Mouse (Mus musculus) CD4-positive helper T cell, adult 2 months (primary cell): ENCODE measurements around the gene Myb.
"Not testable (repeated sequence)": the region's sequence is repeated elsewhere in the genome, so short reads cannot be mapped to it uniquely, and the experiment has no call there.

Source experiments
- DNase-seq: peaks from one replicate; pipeline ENCODE4 v3.0.0-alpha.2; 2012; ENCODE audit warnings: low read depth, missing footprints, low spot score

Gene Myb

DNA sequence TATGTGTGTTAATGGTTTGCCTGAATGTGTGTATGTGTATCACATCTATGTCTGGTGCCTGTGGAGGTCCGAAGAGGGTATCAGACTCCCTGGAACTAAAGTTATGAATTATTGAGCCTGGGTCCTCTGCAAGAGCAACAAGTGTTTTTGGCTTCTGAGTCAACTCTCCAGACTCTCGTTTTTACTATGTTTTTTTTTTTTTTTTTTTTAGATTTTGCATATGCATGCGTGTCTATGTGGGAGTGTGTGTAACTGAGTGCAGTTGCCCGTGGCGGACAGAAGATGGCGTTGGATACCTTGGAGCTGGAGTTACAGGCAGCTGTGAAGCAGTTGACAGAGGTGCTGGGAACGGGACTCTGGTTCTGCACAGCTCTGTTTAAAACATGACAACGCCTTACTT lies 7.7 kb upstream of the Myb start:
- no peak for DNase-seq

- no peak for DNase-seq
These were observed 7.1 kb upstream of the Myb start for GRCm38 (mm10) chr10:21167842-21168241.

DNA sequence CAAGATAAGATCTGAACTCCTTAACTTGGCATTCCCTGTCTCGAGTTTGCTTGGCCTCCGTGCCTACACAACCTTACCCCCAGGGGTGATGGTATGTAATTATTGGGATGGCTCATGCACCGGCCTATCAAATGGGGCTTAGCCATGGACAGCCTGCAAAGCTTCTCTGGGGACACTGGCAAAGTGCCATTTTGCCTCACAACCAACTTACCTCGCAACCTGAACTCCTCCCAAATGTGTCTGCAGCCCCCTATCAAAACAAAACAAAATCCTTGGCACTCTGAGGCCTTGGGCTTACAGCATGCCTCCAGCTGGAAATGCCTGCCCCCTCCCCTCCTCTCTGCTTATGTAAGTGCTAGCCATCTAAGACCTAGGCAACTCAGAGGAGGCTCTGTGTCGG lies 6.4 kb upstream of the Myb start:
- DNase-seq = no peak

GRCm38 (mm10) chr10:21165411-21165810 lies 4.6 kb upstream of the Myb start:
- no peak for DNase-seq

DNA sequence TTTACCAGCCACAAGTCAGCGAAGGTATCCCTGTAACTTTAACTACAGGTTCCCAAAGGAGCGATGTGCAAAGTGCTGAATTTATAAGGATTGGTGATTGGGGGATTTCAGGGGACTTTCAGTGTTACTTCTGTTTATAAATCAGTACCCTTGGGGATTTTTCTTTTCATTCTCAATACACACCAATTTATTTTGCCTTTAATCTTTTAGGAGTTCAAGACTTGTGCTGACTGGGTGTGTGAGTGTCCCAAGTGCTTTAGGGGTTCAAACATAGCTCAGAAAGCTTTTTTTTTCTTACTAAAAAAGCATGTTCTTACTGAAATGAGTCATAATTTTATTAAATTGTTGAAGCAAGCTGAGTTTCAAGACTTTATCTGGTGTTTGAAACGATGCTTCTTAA lies 1.3 kb upstream of the Myb start:
- no peak for DNase-seq

- peak; percentile 57 for DNase-seq
These were observed 743 bp upstream of the Myb start for GRCm38 (mm10) chr10:21161359-21162094.

- DNase-seq = peak; percentile 59
These were observed 938 bp downstream of the Myb start for GRCm38 (mm10) chr10:21159697-21160394.

- DNase-seq = peak; percentile 85
These were observed 1.8 kb downstream of the Myb start for GRCm38 (mm10) chr10:21158918-21159443.

DNA sequence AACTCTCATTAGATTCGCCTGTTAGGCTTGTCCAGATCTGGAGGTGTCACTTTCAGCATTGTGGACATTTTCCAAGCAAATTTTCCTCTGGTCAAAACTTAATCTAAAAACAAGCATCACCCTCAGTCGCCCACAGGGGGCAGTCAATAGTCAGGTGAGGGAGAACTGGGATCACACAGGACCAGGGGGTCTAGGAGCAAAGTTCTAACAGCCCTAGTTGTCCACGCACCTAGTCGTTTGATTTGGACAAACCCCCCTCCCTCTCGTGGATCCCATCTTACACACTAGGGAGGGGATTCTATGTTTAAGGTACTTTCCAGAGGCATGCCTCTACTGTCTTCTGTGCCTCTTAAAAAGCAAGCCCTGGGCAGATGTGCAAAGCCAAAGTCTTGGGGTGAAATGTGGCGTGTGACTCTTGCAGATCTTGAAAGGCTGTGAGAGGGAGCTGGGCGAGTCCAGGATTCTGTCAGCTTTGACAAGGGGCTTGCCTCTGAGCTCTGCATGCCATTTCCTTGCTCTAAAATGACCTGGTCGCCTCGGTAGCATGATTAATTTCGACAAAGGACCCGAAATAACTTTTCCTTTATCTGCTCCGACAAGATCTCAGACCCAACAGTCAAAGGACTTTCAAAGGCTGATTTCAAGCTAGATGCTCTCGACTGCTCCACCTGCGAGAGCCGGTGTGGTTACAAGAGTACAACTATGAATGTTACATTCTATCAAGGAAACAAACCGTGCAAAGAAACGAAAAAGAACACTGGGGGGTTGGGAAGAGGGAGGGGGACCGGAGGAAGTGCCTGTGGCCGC lies 2.5 kb downstream of the Myb start:
- DNase-seq = peak; percentile 63

- no peak for DNase-seq
These were observed 3.8 kb downstream of the Myb start for GRCm38 (mm10) chr10:21156953-21157499.

DNA sequence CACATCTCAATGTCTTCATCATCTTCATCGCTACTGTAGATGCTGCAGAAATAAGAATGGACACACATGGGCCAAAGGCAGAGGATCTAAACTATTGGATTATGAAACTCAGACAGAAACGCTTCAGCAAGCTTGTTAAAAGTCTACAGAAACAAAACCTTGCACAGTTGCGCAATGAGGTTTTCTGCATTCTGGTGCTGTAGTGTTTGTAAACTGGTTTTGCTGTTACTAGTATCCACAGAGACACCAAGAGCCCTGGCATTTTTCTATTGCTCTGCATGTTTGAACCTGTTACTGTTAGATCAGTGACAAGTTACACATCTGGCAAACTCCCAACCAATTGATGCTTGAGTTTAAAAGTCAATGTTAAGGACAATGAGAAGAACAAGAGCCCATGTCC lies 4.4 kb downstream of the Myb start:
- DNase-seq = no peak

DNA sequence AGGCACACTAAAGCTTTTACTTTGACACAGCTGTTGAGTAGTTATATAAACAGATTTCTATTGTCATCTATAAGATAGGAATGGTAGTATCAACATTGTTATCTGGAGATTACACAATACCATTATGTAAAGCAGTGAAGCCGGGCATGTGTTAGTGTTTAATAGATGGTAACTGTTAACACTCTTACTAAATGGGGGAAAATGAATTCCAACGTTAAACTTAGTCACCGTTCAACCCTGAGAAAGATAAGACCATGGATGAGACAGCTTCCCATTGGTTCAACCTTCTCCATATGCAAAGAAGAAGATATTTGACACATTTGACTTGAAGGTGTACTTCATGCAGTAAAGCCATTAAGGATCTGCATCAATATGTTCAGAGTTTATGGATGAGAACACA lies 5.9 kb downstream of the Myb start:
- no peak for DNase-seq

- no peak for DNase-seq
These were observed 7.4 kb downstream of the Myb start for GRCm38 (mm10) chr10:21153433-21153832.

- no peak for DNase-seq
These were observed 8.0 kb downstream of the Myb start for GRCm38 (mm10) chr10:21152812-21153211.

GRCm38 (mm10) chr10:21151320-21151719 lies 9.5 kb downstream of the Myb start:
- no peak for DNase-seq

GRCm38 (mm10) chr10:21149945-21150344 lies 10.8 kb downstream of the Myb start:
- not testable (repeated sequence) for DNase-seq

DNA sequence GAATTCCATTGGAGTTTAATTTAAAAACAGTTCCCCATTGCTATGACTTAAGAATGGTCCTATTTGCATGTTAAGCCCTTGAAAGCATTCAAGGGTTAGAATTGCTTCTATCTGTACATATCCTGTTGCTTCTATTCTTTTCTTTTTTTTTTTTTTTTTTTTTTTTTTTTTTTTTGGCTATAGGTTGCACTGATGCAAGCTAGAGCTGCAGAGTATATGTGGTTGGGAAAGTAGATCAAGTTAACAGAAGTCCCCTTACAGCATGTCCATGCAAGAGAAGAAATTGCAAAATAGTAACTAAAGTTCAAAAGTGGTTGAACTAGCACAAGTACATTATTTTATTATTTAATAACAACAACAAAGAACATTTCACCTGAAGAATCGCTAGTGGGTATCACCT lies 14.1 kb downstream of the Myb start:
- no peak for DNase-seq

- no peak for DNase-seq
These were observed 14.5 kb downstream of the Myb start for GRCm38 (mm10) chr10:21146263-21146662.

- DNase-seq = peak; percentile 25
These were observed 15.9 kb downstream of the Myb start for GRCm38 (mm10) chr10:21144627-21145504.

DNA sequence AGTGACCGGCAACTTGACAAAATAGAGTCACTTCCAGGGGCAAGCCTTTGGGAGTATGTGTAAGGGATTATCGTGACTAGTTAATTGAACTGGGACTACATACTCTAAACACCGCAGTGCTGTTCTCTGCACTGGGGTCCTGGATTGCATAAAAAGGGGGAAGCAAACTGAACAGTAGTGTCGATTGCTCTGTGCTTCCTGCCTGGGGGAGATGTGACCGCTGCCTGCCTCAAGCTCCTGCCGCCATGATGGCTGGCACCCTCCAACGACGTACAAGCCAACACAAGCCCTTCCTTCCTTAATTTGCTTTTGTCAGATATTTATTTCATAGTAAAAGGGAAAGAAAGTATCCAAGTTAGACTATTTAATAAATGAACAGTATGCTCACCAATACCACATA lies 25.5 kb downstream of the Myb start:
- no peak for DNase-seq
